Mouse (Mus musculus) neutrophil, adult 5-6 weeks (primary cell): ENCODE results near the gene Slc30a4. TPM values are rescaled to one million over a fixed set of nuclear protein-coding genes. Genes with fewer than 3 reads are reported as not detected.

Experiments
- ATAC-seq: fragments of 151-379, 151-347 bp; 2 replicates; pipeline ENCODE4 v1.8.0; 2017; ENCODE audit warnings: mild to moderate bottlenecking, moderate TSS enrichment; ENCODE audit not compliant: insufficient number of reproducible peaks, poor library complexity, low FRiP score, severe bottlenecking; ENCODE audit errors: extremely low read depth
- total RNA-seq: library from RNA; stranded (forward); fragments of 200-1000 nt; gene quantifications from 2 replicates; pipeline ENCODE4 v1.2.3, GENCODE M21; 2017

Gene Slc30a4
- 10.8 and 11.4 TPM in 2 replicates for total RNA-seq

DNA sequence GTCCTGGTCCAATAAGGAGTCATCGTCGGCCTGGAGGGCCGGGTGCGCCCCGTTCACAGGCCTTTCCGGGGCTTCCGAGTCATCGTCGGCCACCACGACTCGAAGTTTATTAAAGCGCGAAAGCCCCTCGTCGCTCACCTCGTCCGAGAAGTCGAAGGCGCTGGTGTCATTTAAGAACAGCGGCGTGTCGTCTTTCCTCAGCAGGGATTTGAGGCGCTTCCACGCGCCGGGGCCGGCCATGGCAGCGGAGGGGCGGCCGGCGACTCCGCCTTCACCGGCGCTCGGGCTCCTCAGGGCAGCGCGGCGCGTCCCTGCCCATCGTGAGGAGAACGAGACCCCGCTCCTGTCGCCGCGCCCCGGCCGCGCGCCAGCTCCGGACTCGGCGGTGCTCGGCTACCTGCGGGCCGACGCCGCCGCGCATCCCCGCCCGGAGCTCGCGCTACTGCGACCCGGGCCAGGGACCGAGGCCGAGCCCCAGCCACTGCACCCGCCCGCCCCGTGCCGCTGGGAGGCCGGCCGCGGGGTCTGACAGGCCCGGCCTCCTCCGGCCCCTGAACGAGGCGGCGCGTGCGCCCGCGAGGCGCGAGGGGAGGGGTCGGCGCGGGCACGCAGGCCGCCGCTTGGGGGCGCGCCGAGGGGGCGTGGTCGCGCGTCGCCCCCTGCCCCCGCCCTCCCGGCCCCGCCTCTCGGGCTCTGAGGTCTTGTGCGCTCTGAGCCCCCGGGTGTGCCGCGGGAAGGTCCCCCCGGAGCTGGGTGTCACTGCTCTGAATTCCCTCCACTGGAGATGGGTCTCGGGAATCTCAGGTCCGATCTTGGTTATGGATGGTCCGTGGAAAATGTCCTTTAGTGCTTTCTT, at the start of gene Slc30a4:
Gene Slc30a4 (minus strand): TSS at position 483 of the 856 bp plus-strand sequence.
- ATAC-seq: peak; percentile 66

DNA sequence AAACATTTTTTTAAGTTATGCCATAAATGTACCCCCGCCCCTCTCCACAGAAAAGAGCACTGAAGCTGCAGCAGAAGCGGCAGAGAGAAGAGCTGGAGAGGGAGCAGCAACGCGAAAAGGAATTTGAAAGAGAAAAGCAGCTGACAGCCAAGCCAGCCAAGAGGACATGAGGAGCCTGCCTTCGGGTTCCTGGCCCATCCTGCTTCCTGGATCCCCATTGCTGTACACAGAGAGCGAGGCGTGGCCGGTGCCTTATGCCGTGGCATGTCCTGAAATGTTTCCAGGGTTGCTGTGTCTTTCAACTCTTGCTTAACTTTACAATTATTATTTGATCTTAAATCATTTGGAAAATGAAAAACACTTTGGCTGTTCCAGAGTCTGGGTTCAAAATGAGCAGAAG, 44.0 kb upstream of the Slc30a4 start:
- ATAC-seq: no peak

DNA sequence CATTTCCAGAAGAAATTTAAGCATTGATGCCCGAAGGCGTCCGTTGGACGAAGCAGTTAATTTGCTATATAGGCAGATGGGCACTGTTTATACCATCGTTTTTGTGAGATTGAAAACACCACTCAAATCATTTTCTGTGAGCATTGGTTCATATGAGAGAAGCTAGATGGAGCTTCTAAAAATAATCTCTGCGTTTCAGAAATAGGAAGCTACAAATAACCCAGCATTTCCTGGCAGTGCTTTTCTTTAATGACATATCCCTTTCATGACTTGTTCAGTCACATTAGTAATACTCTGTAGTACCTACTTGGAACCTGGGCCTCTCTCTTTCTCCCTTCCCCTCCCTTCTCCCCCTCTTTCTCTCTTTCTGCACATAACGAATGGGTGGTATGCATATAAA, 36.6 kb upstream of the Slc30a4 start:
- no peak for ATAC-seq

DNA sequence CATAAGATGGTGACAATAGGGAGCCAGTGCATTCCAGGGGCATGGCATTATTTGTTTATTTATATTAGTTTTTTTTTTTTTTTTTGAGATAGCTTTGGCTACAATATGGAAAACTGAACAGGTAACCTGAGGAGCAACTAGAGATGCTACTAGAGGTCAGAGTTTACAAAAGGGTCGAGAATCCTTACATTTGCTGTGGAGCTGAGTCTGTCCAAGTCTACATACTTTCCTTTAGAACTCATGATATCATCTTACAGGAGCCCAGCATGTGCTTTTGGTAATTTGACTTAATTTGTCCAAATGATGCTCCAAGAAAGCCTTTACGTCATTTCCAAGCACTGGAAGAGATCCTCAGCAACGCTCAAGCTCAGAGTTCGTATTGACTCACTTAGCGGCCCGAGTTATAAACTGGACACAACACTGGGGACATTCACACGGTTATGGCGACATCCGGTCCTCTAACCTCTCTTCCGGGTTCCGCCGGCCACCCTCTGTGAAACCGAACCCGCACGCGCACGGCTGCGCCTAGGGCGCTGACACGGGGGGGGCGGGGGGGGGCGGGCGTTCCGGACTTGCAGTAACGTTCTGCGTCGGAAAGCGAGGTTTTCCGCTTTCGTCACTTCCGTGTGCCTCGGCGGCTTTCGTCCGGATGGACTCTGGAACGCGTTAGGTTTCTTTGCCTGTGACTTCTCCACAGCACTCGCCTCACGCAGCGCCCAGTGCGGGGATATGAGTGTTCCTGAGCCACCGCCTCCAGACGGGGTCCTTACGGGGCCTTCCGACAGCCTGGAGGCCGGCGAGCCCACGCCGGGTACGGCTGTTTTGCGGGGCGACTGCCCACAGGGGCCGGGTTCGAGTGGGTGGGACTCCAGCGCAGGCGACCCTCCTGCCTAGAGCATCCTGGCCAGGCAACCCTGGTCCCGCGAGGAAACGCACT, 35.7 kb upstream of the Slc30a4 start, which contains the start of gene Bloc1s6:
Gene Bloc1s6 (plus strand): TSS at position 610 of the 937 bp plus-strand sequence.
- peak; percentile 95 for ATAC-seq

DNA sequence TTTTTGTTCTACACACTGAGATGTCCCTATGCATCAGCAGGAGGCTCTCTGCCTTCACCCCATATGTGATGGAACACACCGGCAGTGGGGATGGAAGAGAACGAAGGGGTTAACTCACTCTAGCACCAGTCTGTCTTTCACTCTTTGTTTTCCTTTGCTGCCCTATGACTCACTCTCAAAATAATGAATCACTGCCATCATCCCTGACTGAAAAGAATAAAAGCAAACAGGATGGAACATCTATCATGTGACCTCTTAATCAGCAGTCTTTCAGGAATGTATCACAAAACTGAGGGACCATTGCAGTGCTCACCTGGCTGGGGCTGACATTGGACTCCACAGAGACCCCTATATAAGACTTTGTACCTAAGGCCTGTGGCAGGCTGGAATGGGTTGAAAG, 29.0 kb upstream of the Slc30a4 start:
- no peak for ATAC-seq

DNA sequence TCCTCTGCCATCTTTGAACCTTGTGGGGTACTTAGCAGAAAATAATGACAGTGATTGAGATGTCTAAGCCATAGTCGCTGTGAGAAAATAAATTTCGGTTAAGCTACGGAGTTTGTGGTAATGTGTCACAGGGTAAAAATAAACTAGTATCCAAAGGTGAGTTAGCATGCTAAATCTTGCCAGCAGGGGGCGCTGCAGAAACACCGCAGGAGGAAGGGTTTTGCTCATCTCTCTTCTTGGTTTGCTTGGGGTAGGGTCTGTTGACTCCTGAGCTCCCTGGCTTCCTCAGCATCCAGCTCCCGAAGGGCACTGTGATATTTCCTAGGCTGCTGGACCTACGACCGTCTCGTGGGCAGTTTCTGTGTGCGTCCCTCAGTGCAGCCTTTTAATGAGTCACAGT, 23.1 kb upstream of the Slc30a4 start:
- peak; percentile 64; the same call in 1 of the 2 replicates for ATAC-seq

DNA sequence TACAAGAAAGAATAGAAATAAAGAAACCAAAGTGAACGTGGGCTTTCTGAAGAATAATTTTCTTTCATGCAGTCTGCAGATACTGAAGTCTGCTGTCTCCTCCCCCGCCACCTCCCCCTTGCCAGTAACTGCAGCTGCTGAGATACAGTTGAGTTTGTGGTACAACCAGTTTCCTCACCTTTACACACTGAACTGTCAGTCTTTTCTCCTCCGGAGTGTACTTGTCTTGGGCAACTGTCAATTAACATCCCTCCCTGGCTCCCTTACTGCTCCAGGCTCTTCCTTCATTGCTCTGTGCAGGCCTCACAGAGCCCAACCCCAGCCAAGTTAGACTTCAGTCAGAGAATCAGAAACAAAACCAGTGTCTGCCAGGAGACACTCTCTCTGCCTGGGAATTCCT, 18.1 kb upstream of the Slc30a4 start:
- ATAC-seq: no peak

DNA sequence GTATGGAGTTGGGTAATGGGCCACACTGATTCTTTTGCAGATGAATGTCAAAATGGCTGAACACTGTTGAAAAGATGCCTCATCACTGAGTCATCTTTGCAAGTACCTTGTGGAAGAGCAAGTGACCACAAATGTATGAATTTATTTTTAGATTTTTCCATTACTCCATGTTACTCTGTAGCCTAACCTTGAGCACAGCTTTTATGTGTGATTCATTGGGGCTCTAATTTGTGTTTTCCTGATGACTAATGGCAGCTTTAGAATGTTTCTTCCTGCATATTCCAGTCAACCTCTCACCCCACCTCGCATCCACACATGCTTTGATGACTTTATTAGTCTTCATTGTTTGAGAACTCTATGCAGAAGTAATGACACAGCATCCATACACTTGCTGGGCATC, 16.8 kb upstream of the Slc30a4 start:
- ATAC-seq: no peak

DNA sequence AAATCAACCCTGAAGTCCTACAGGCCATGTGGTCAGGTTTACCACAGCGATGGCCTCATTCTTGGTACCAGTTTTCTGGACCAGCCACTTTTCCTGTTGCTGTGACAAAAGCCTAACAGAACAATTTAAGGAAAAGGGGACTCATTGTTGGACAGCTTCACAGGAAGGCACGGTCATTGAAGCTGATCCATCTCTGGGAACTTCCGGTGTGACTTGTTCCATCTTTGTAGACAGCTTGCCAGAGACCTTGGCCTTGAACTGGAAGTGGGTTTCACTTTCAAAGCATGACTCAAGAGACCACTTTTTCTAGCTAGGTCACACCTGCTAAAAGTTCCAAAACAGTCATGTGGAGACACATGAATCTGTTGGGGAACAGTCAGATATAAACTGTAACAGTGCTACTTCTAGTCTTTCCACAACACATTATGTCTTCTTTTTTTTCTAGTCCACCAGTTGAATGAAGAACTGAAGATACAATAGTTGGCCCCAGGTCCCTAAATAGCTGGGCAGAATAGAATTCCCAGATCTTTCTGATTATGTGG, 13.9 kb upstream of the Slc30a4 start:
- no peak for ATAC-seq

DNA sequence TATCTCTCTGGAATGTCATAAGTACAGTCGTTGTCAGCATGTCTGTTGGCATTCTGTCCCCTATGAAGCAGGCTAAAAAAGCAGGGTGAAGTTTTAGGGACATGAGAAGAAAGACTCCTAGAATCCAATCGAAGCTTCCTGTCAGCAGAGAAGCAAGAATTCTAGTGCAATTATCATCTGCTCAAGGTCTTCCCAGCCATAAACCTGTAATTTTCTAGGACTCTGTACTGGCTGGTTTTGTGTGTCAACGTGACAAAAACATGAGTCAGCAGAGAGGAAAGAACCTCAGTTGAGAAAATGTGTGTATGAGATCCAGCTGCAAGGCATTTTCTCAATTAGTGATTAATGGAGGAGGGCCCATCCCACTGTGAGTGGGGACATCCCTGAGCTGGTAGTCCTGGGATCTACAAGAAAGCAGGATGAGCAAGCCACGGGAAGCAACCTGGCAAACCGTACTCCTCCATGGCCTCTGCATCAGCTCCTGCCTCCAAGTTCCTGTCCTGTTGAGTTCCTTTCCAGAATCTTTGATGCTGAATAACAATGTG, 12.8 kb upstream of the Slc30a4 start:
- ATAC-seq: no peak

DNA sequence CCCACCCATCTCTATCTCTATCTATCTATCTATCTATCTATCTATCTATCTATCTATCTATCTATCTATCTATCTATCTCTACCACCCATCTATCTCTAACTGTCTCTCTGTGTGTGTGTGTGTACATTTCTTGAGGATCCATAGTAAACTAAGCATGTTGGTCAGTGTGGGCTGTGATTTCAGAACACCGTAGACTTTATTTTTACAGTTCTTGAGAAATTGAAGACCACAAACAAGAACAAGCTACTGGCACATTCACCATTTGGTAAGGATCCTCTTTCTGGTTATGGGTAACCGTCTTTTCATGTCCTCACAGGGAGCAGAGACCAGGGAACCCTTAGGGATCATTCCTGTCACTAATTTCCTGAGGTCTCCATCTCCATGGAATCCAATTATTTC, 10.4 kb upstream of the Slc30a4 start:
- ATAC-seq: no peak

DNA sequence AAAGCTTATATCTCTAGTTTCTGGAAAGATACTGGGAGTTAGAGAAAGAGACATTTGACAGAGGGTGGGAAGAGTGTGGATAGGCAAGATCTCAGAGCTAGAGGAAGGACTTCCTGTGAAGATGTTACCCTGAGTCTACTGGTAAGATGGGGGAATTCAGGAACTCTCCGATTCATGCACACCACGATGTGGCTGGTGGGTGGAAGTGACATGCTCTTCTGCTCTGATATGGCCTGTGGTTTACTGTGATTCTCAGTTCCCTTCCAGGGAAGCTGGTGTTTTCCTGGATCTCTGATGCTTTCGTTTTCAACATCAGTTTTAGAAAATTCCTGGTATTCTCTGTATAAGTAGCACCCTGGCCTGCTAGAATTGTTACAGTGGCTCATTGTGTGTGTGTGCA, 9.4 kb upstream of the Slc30a4 start:
- no peak for ATAC-seq

DNA sequence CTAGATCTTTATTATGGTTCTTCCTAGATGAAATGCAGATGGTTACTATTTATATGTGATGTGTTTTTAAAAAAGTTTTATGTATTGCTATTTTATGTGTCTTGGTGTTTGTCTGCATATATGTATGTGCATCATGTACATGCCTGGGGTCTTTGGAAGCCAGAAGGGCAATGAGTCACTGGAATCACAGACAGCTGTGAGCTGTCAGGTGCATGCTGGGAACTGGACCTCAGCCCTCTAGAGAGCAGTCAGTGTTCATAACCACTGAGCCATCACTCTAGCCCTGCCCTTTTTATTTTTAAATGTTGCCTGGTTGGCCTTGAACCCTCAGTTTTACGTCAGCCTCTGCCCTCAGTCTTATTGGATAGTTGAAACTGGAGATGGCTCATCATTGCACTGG, 6.7 kb upstream of the Slc30a4 start:
- ATAC-seq: no peak

DNA sequence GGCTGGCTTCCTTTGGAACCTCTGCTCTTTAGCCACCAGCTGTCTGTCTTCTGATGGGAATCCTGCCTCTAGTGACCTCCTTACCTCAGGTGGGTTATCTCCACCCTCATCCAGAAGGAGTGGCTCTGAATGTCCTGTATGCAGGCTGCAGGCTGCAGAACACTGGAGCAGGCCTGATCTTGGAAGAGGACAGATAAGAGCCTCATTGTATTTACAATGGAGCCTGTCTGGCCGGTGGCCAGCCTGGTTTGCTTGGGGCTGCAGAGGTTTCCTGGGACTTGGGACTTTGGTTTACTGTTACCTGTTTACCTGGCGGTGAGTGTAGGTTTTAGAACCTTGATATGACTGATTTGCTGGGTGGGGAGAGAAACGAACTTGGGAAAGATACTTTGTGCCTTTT, 5.6 kb upstream of the Slc30a4 start:
- no peak for ATAC-seq

DNA sequence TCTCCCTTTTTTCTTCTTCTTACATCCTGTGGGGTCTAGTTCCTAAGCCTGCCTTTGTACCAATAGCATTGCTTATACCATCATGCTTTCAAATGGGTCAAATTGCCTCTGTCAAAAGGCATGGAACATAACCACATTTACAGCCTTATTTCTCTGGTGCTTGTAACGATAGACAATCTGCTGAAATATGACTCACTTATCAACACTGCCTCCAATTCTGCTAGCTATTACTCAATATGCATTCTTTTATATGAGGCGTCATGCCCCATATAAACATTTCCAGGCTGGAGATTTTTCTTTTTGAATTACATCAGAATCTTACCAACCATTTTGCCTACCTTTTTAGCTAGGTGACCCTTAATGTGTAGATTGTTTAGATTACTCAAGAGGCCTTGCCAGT, 2.1 kb upstream of the Slc30a4 start:
- no peak for ATAC-seq

DNA sequence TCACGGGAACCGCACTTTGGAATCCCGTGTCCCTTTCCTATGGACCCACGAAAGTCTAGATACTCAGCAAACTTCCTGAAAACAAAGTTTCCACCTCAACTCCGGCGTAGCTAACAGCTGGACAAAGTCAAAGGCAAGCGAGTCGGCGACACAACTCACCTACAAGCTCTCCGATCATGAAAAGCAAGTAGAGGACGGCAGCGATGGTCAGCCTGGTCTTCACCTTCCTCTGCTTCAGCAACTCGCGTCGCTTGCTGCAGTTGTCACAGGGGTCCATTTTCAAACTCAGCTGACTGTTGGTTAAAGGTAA, 637 bp downstream of the Slc30a4 start:
- 0 out of 2 replicates have a peak, but pooled peaks have one; percentile 6 for ATAC-seq

DNA sequence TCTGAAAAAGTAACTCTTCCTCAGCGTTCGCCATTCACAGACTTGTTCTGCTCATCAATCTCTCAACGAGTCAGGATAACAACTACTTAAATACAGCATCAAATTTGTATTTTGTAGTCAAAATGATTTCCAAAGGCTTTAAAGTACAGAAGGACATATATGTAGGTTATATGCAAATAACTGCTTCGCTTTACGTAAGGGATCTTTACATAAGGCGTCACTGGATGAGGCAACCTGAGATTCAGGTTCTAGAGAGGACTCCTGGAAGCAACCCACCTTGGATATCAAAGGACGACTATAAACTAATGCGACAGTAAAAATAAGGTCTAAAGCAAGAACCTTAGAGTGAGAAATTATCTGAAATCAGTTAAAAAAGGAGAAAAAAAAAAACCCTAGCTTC, 1.5 kb downstream of the Slc30a4 start:
- ATAC-seq: no peak

DNA sequence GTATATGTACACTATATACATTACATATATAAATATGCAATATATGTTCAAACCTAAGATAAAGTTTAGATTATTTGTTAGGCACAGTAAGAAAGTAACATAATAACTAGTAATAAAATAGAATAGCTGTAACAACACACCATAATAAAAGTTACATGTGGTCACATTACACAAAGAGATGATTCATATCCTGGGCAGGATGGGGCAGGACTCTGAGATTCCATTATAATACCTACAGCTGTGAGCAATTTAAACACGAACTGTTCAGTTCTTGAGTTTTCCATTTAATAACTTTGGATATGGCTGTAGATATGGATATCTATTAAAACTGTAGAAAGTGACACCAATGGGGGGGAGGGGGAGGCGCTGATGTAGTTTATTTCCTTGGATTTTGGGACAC, 4.9 kb downstream of the Slc30a4 start:
- ATAC-seq: no peak

DNA sequence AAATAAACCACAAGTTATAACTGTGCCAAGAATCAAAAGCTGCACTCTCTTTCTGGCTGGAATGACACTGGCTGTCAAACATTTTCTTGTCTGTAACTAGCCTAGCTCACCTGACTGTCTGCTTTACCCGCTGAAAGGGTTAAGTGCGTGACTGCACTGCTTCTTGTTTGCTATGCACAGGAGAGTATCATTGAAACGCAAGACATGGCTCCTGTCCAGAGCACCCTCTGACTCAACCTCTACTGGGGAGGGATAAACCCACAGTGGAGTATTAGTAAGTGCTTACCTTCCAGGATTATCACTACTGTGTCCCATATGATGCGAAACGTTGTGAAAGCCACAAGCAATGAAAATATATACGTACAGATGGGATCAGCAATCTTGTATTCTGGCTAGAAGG, 15.8 kb downstream of the Slc30a4 start:
- no peak for ATAC-seq
